Mouse (Mus musculus) megakaryocyte, embryonic 14.5 days (primary cell): ENCODE measurements around the gene Il25. TPM values are rescaled to one million over a fixed set of nuclear protein-coding genes. Genes with fewer than 3 reads are reported as not detected.

Experiments
- H3K27me3 ChIP-seq: replicated peaks from 2 replicates; pipeline ENCODE3; 2012; ENCODE audit warnings: inconsistent platforms
- H3K36me3 ChIP-seq: replicated peaks from 2 replicates; pipeline ENCODE3; 2012; ENCODE audit warnings: low read length, inconsistent platforms, mixed read lengths
- H3K4me1 ChIP-seq: 2 replicates; pipeline ENCODE4 v1.6.1; 2012; ENCODE audit warnings: inconsistent platforms
- H3K4me3 ChIP-seq: replicated peaks from 2 replicates; pipeline ENCODE3; 2012; ENCODE audit warnings: moderate library complexity, mild to moderate bottlenecking, inconsistent platforms
- H3K9me3 ChIP-seq: 2 replicates; pipeline ENCODE4 v1.6.1; 2012; ENCODE audit warnings: inconsistent platforms
- FLI1 ChIP-seq: IDR thresholded peaks from 2 replicates; pipeline ENCODE4 v1.6.1; 2012; ENCODE audit warnings: low read length, inconsistent platforms, mixed read lengths
- GATA1 ChIP-seq: IDR thresholded peaks from 3 replicates; pipeline ENCODE4 v1.6.1; 2012; ENCODE audit warnings: mixed read lengths, low read length, inconsistent platforms, borderline replicate concordance
- polyA plus RNA-seq: library from polyadenylated mRNA; stranded (reverse); fragments of >175 nt; gene quantifications from 2 replicates; pipeline ENCODE4 v1.2.3, GENCODE M21; 2012; ENCODE audit warnings: low replicate concordance; ENCODE audit not compliant: insufficient read depth

The Il25 gene
- polyA plus RNA-seq: not detected in 2 replicates

GRCm38 (mm10) chr14:54932645-54933150 lies at the start of gene Il25:
Il25 (plus strand) TSS chr14:54932695.
- Histone ChIP-seq H3K4me3 (no peak within 1 kb of the TSS), H3K27me3 (peaks cover 75% of the 10 kb centered on the region), H3K9me3 (no peaks in the 10 kb centered on the region), H3K36me3 (no peaks in the 10 kb centered on the region), H3K4me1 (peaks cover 46% of the 10 kb centered on the region)
- TF ChIP-seq FLI1 (no peak), GATA1 (no peak)

GRCm38 (mm10) chr14:54883154-54884021 lies 49.1 kb upstream of the Il25 start, which contains the start of the genes Bcl2l2 and Gm20521:
Bcl2l2 (plus strand) TSS chr14:54883377.
Gm20521 (plus strand) TSS chr14:54883441.
- H3K4me3 ChIP-seq: peak within 1 kb of the TSS; percentile 92
- H3K4me1 ChIP-seq: peaks cover 24% of the 10 kb centered on the region
- peaks cover 6% of the 10 kb centered on the region for H3K9me3 ChIP-seq
- H3K27me3 ChIP-seq: no peaks in the 10 kb centered on the region
- no peak for TF ChIP-seq FLI1
- TF ChIP-seq GATA1: no peak
- H3K36me3 ChIP-seq: peaks cover 30% of the 10 kb centered on the region

GRCm38 (mm10) chr14:54884022-54884712 lies 48.3 kb upstream of the Il25 start:
- TF ChIP-seq FLI1 (no peak), GATA1 (no peak)
- Histone ChIP-seq H3K36me3 (peaks cover 30% of the 10 kb centered on the region), H3K4me3 (peak overlapping the region; percentile 92), H3K4me1 (peaks cover 24% of the 10 kb centered on the region), H3K9me3 (peaks cover 6% of the 10 kb centered on the region), H3K27me3 (no peaks in the 10 kb centered on the region)

- H3K36me3 ChIP-seq: peaks cover 30% of the 10 kb centered on the region
These were observed 47.2 kb upstream of the Il25 start for GRCm38 (mm10) chr14:54885309-54885708.

GRCm38 (mm10) chr14:54892200-54892599 lies 40.3 kb upstream of the Il25 start, which contains the start of gene Pabpn1:
Pabpn1 (plus strand) TSS chr14:54892500.
- Histone ChIP-seq H3K4me3 (peak within 1 kb of the TSS; percentile 94), H3K36me3 (peaks cover 33% of the 10 kb centered on the region), H3K4me1 (peaks cover 36% of the 10 kb centered on the region), H3K27me3 (no peaks in the 10 kb centered on the region), H3K9me3 (no peaks in the 10 kb centered on the region)
- no peak for TF ChIP-seq GATA1
- no peak for TF ChIP-seq FLI1

More at GRCm38 (mm10) chr14:54885309-54885708, 47.2 kb upstream of the Il25 start:
- no peak for TF ChIP-seq FLI1
- TF ChIP-seq GATA1: no peak
- no peaks in the 10 kb centered on the region for H3K27me3 ChIP-seq
- peaks cover 6% of the 10 kb centered on the region for H3K9me3 ChIP-seq
- no peak overlapping the region for H3K4me3 ChIP-seq
- peaks cover 26% of the 10 kb centered on the region for H3K4me1 ChIP-seq

GRCm38 (mm10) chr14:54893651-54894181 lies 38.8 kb upstream of the Il25 start:
- Histone ChIP-seq H3K36me3 (peaks cover 43% of the 10 kb centered on the region), H3K4me1 (peaks cover 36% of the 10 kb centered on the region), H3K27me3 (no peaks in the 10 kb centered on the region), H3K9me3 (no peaks in the 10 kb centered on the region), H3K4me3 (peak overlapping the region; percentile 94)
- TF ChIP-seq FLI1 (no peak), GATA1 (no peak)

GRCm38 (mm10) chr14:54894296-54895151 lies 38.0 kb upstream of the Il25 start:
- no peaks in the 10 kb centered on the region for H3K9me3 ChIP-seq
- H3K36me3 ChIP-seq: peaks cover 49% of the 10 kb centered on the region
- H3K4me1 ChIP-seq: peaks cover 36% of the 10 kb centered on the region
- no peaks in the 10 kb centered on the region for H3K27me3 ChIP-seq
- H3K4me3 ChIP-seq: peak overlapping the region; percentile 94
- no peak for TF ChIP-seq GATA1

GRCm38 (mm10) chr14:54897445-54897844 lies 35.0 kb upstream of the Il25 start:
- H3K36me3 ChIP-seq: peaks cover 43% of the 10 kb centered on the region
- H3K4me1 ChIP-seq: peaks cover 30% of the 10 kb centered on the region
- no peak overlapping the region for H3K4me3 ChIP-seq
- no peaks in the 10 kb centered on the region for H3K9me3 ChIP-seq
- no peaks in the 10 kb centered on the region for H3K27me3 ChIP-seq
- TF ChIP-seq GATA1 (no peak), FLI1 (no peak)

- H3K36me3 ChIP-seq: peaks cover 38% of the 10 kb centered on the region
- H3K9me3 ChIP-seq: no peaks in the 10 kb centered on the region
- peaks cover 12% of the 10 kb centered on the region for H3K27me3 ChIP-seq
- H3K4me1 ChIP-seq: peaks cover 14% of the 10 kb centered on the region; the same call in 1 of the 2 replicates
- TF ChIP-seq GATA1 (no peak), FLI1 (no peak)
- H3K4me3 ChIP-seq: no peak overlapping the region
These were observed 32.1 kb upstream of the Il25 start for GRCm38 (mm10) chr14:54900383-54900782.
